Mouse (Mus musculus) left cerebral cortex, postnatal 25 days (tissue): ENCODE measurements around the gene Olfr120. TPM values are rescaled to one million over a fixed set of nuclear protein-coding genes. Genes with fewer than 3 reads are reported as not detected.
"Not testable (repeated sequence)": the region's sequence is repeated elsewhere in the genome, so short reads cannot be mapped to it uniquely, and the experiment has no call there.

Experiments used
- DNase-seq, 2 experiments: peaks; one replicate each; pipeline ENCODE4 v3.0.0; 2022; ENCODE audit warnings: low spot score in 2 of 2, mixed read lengths in 1 of 2
- intact Hi-C: fragments of 180-260 bp; cut with DNase I; formaldehyde crosslinking; loops from one replicate; pipeline ENCODE4 v1.15.1; 2025
- total RNA-seq, 2 experiments: library from RNA; stranded (reverse); gene quantifications; 2 replicates each; pipeline ENCODE4 v1.2.3; 2021

The Olfr120 gene
- total RNA-seq: not detected

DNA sequence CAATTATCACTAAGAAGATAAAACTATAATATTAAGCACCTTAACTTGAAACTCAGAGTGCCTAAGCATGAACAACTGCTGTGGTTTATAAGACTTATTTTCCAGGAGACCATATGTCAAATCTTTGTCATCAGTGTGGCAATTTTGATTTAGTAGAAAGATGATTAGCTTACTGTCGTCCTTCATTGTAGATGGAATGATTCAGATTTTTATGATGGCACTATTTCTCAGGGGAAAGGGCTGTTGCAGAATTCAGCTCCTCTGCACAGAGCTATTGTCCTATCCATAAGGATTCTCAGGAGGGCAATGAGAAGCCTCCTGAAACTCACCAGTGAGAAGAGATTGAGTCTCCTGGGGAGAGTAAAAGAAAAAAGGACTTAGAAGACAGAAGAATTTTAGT lies at the start of gene Olfr120:
Gene Olfr120, plus strand, starts transcription at position 301 of the 400 bp plus-strand sequence.
- no peak for DNase-seq
- intact Hi-C loops: no loop called here

DNA sequence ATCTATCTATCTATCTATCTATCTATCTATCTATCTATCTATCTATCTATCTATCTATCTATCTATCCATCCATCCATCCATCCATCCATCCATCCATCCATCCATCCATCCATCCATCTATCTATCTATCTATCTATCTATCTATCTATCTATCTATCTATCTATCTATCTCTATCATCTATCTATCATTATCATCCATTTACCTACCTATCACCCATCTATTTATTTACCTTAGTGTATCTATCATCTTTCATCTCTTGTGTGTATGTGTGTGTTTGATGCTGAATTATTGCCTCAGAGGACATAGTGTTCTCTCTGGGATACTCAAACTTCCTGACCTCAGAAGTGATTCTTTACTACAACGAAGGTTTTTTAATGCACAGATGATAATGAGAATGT lies 25.3 kb upstream of the Olfr120 start, which contains the start of gene Olfr119:
Gene Olfr119, plus strand, starts transcription at position 301 of the 400 bp plus-strand sequence.
- intact Hi-C loops, DNase-seq: not testable (repeated sequence)

GRCm38 (mm10) chr17:37738070-37738469 lies 16.5 kb downstream of the Olfr120 start:
- DNase-seq: no peak
- intact Hi-C loops: no loop called here

DNA sequence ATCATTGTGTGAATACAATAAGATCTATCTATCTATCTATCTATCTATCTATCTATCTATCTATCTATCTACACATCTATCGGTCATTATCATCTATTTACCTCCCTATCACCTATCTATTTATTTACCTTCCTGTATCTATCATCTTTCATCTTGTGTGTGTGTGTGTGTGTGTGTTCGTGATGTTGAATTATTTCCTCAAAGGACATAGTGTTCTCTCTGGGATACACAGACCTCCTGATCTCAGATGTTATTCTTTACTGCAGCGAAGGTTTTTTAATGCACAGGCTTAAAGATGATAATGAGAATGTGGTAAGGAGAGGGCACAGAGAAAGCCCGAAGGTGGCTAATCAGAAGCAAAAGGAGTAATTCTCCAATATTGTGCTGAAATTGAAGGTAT lies 46.7 kb downstream of the Olfr120 start, which contains the start of gene Olfr122:
Gene Olfr122, plus strand, starts transcription at position 301 of the 400 bp plus-strand sequence.
- DNase-seq: no peak
- intact Hi-C loops: no loop called here

Other genes starting within 250 kb of the Olfr120 start
- not detected for gene H2-M2, start 238.3 kb upstream of the Olfr120 start, total RNA-seq
- not detected for gene Olfr110, start 229.3 kb upstream of the Olfr120 start, total RNA-seq
- gene Olfr111, start 213.8 kb upstream of the Olfr120 start, total RNA-seq: not detected
- gene Olfr112, start 152.4 kb upstream of the Olfr120 start, total RNA-seq: not detected
- gene Olfr113, start 144.1 kb upstream of the Olfr120 start, total RNA-seq: not detected
- not detected for gene Olfr114, start 129.1 kb upstream of the Olfr120 start, total RNA-seq
- gene Olfr115, start 94.7 kb upstream of the Olfr120 start, total RNA-seq: not detected
- gene Olfr116, start 94.6 kb upstream of the Olfr120 start, total RNA-seq: not detected
- not detected for gene Olfr117, start 58.0 kb upstream of the Olfr120 start, total RNA-seq
- not detected for gene Olfr118, start 54.8 kb upstream of the Olfr120 start, total RNA-seq
- gene Olfr119, start 25.2 kb upstream of the Olfr120 start, total RNA-seq: not detected
- not detected for gene Olfr121, start 27.0 kb downstream of the Olfr120 start, total RNA-seq
- not detected for gene Olfr122, start 46.8 kb downstream of the Olfr120 start, total RNA-seq
- not detected for gene Olfr123, start 71.7 kb downstream of the Olfr120 start, total RNA-seq
- not detected for gene Olfr124, start 78.1 kb downstream of the Olfr120 start, total RNA-seq
- gene Olfr125, start 111.1 kb downstream of the Olfr120 start, total RNA-seq: not detected
- gene Olfr126, start 125.7 kb downstream of the Olfr120 start, total RNA-seq: not detected
- gene Olfr127, start 178.6 kb downstream of the Olfr120 start, total RNA-seq: not detected
- not detected for gene Olfr128, start 198.7 kb downstream of the Olfr120 start, total RNA-seq
- gene Olfr761, start 231.3 kb downstream of the Olfr120 start, total RNA-seq: not detected